Mouse (Mus musculus): ENCODE data around the gene U2af2.

- TF ChIP-seq CTCF (IDR thresholded peaks at IDR 0.05; ENCODE audit: insufficient read depth, low read depth, low read length) (no peak), POLR2A (IDR thresholded peaks at IDR 0.05; ENCODE audit: insufficient read depth, low read depth, low read length) (no peak)
Observed at GRCm38 (mm10) chr7:5052931-5053343, 9.0 kb upstream of the U2af2 start.

All from olfactory bulb, adult 2 months (tissue).